Mouse (Mus musculus): ENCODE results near the gene Vamp2.

- TF ChIP-seq CTCF (IDR thresholded peaks at IDR 0.05; ENCODE audit: control insufficient read depth, insufficient read depth, low read length) (no peak), POLR2A (IDR thresholded peaks at IDR 0.05; ENCODE audit: borderline replicate concordance, control insufficient read depth, low read depth, low read length) (no peak)
These were observed 38.4 kb downstream of the Vamp2 start for GRCm38 (mm10) chr11:69126706-69127095.

All from bone marrow, adult 2 months (tissue).